8 mouse cellular contexts compared by ENCODE assay signal in the genomic region with DNA sequence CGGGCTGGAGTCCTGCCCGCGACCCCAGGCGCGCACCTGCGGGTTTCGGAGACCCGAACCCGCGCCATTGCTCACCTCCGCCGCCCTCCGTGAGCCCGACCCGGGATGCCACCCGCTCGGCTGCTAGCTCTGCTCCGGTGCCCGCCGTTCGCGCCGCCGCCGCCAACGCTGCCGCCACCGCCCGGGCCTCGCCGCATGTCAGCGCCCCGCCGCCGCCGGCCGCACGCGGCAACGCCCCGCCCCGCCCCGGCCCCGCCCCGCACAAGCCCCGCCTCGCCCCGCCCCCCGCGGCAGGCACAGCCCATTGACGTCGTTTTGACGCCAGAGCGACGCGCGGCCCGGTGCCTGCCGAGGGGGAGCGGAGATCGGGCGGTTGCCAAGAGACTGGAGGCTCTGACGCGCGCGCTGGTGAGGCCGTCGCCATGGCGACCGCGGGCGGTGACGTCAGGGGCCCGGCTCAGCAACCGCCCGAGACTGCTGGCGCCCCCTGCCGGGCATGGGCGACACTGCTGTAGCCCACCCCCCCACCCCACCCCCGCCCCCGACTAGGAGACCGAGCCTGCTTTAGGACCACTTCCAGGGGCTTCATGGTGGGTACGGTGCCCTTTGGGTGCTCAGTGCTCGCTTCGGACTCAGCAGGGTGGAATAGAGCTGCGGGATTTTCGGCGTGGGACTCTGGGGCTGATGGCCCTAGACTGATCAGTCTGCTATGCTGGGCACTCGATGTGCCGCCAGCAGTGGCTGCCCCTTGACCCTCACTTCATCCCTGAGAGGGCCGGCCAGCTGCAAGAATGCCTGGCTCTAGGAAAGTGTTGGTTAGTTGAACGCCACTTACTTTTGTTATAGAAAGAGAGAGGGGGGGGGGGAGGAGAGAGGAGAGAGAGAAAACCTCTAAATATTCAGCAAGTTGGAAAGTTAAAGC. TPM values are rescaled to one million over a fixed set of nuclear protein-coding genes. Genes with fewer than 3 reads are reported as not detected.
DNase-seq lines count a peak whose midpoint lies in the region; ATAC-seq and TF ChIP-seq lines count a peak whose summit lies in the region.

TSS of gene Sik1 (minus strand) at position 208 of the 922 bp plus-strand sequence.

- peak; percentile 100 for DNase-seq in CD4-positive, CD25-positive, alpha-beta regulatory T cell, adult 2 months (ENCODE audit: low read depth, low spot score)
- DNase-seq in fibroblast of lung, adult 2 months (ENCODE audit: low read depth), result peak; percentile 77
- peak; percentile 100 for DNase-seq in kidney, postnatal 14 days
- peak; percentile 87 to 91 (median 88) for DNase-seq in liver, embryonic 14.5 days (ENCODE audit: low read depth in 3 of 3, low spot score in 3 of 3)
- DNase-seq in neural tube, embryonic 11.5 days (ENCODE audit: low spot score), result peak; percentile 99
- peak; percentile 99 for DNase-seq in stomach, postnatal 0 days (ENCODE audit: low spot score)

- no peaks in the 10 kb centered on the region for H3K27me3 ChIP-seq in heart, embryonic 14.5 days (ENCODE audit: control insufficient read depth, insufficient read depth, low read length)
- H3K27me3 ChIP-seq in liver, embryonic 14.5 days (ENCODE audit: control insufficient read depth, insufficient read depth, low read length), result no peaks in the 10 kb centered on the region; the same call in 1 of the 2 replicates
- no peaks in the 10 kb centered on the region for H3K27me3 ChIP-seq in neural tube, embryonic 11.5 days (ENCODE audit: control insufficient read depth, insufficient read depth, low read length)
- no peaks in the 10 kb centered on the region for H3K27me3 ChIP-seq in stomach, postnatal 0 days (ENCODE audit: control insufficient read depth, insufficient read depth, low read length)

- H3K9ac ChIP-seq in heart, embryonic 14.5 days (ENCODE audit: low read length), result peak within 1 kb of the TSS; percentile 96
- peak within 1 kb of the TSS; percentile 63 for H3K9ac ChIP-seq in liver, embryonic 14.5 days (replicated peaks)
- peak within 1 kb of the TSS; percentile 88 for H3K9ac ChIP-seq in neural tube, embryonic 11.5 days (ENCODE audit: low read length)
- H3K9ac ChIP-seq in stomach, postnatal 0 days (ENCODE audit: low read length), result peak within 1 kb of the TSS; percentile 96

- ATAC-seq in heart, embryonic 14.5 days (ENCODE audit: insufficient number of reproducible peaks, insufficient read depth, low FRiP score, low read depth), result peak; percentile 86
- peak; percentile 92 for ATAC-seq in liver, embryonic 14.5 days (ENCODE audit: insufficient read depth)
- ATAC-seq in neural tube, embryonic 11.5 days (ENCODE audit: insufficient read depth, low FRiP score, low TSS enrichment), result peak; percentile 93
- peak; percentile 93 for ATAC-seq in stomach, postnatal 0 days (ENCODE audit: low FRiP score, low TSS enrichment)

- peak within 1 kb of the TSS; percentile 99 for H3K27ac ChIP-seq in brown adipose tissue, adult 24 weeks (replicated peaks; ENCODE audit: low read depth, low read length)
- peak within 1 kb of the TSS; percentile 98 to 100 for H3K27ac ChIP-seq in heart, embryonic 14.5 days (replicated peaks in 1 of 2; ENCODE audit: control insufficient read depth in 1 of 2, insufficient read depth in 1 of 2, low read depth in 2 of 2, low read length in 2 of 2)
- H3K27ac ChIP-seq in liver, embryonic 14.5 days, result peak within 1 kb of the TSS; percentile 10; the same call in 1 of the 2 replicates
- H3K27ac ChIP-seq in neural tube, embryonic 11.5 days (ENCODE audit: low read depth, low read length), result peak within 1 kb of the TSS; percentile 46; the same call in 1 of the 2 replicates
- H3K27ac ChIP-seq in stomach, postnatal 0 days (replicated peaks), result peak within 1 kb of the TSS; percentile 95

- no peak for TF ChIP-seq EP300 in liver, embryonic 14.5 days (IDR thresholded peaks at IDR 0.05; ENCODE audit: low read depth)
- TF ChIP-seq EP300 in stomach, postnatal 0 days (optimal IDR thresholded peaks at IDR 0.05), result no peak

- peak; percentile 57 for TF ChIP-seq CTCF in liver, embryonic 14.5 days (IDR thresholded peaks at IDR 0.05; ENCODE audit: low read depth)
- peak; percentile 74 for TF ChIP-seq CTCF in stomach, postnatal 0 days (IDR thresholded peaks at IDR 0.05; ENCODE audit: low read depth)

- peaks cover 21% of the 10 kb centered on the region for H3K36me3 ChIP-seq in heart, embryonic 14.5 days (ENCODE audit: control insufficient read depth, insufficient read depth, low read length)
- peaks cover 3% of the 10 kb centered on the region for H3K36me3 ChIP-seq in liver, embryonic 14.5 days (replicated peaks; ENCODE audit: control insufficient read depth, insufficient read depth, low read depth)
- H3K36me3 ChIP-seq in neural tube, embryonic 11.5 days (ENCODE audit: control insufficient read depth, insufficient read depth, low read length), result 0 out of 2 replicates have a peak, but pooled peaks cover 1% of the 10 kb centered on the region
- H3K36me3 ChIP-seq in stomach, postnatal 0 days (ENCODE audit: control insufficient read depth, insufficient read depth, low read length), result peaks cover 3% of the 10 kb centered on the region

- H3K4me1 ChIP-seq in brown adipose tissue, adult 24 weeks (ENCODE audit: control insufficient read depth, insufficient read depth, insufficient read length, low read length), result peaks cover 15% of the 10 kb centered on the region
- H3K4me1 ChIP-seq in heart, embryonic 14.5 days (ENCODE audit: control insufficient read depth in 2 of 2, insufficient read depth in 2 of 2, low read length in 2 of 2), result peaks cover 32 to 47% of the 10 kb centered on the region in 2 experiments
- H3K4me1 ChIP-seq in liver, embryonic 14.5 days (replicated peaks; ENCODE audit: control insufficient read depth in 2 of 2, insufficient read depth in 2 of 2, low read length in 1 of 2), result peaks cover 5 to 23% of the 10 kb centered on the region in 2 experiments
- H3K4me1 ChIP-seq in neural tube, embryonic 11.5 days (ENCODE audit: control insufficient read depth, insufficient read depth, low read length), result peaks cover 19% of the 10 kb centered on the region; the same call in 1 of the 2 replicates
- peaks cover 7% of the 10 kb centered on the region; the same call in 1 of the 2 replicates for H3K4me1 ChIP-seq in stomach, postnatal 0 days (replicated peaks; ENCODE audit: control insufficient read depth, insufficient read depth)

- under 1% methylated on average over 71 of the region's 92 CpGs for WGBS in heart, embryonic 14.5 days
- under 1% methylated on average over 91 of the region's 92 CpGs for WGBS in liver, embryonic 14.5 days (ENCODE audit: insufficient replicate concordance)
- under 1% methylated on average over 54 of the region's 92 CpGs for WGBS in neural tube, embryonic 11.5 days
- WGBS in stomach, postnatal 0 days, result 0% methylated on average over 43 of the region's 92 CpGs

- H3K4me2 ChIP-seq in heart, embryonic 14.5 days (ENCODE audit: low read length), result peak within 1 kb of the TSS; percentile 82
- peak within 1 kb of the TSS; percentile 78 for H3K4me2 ChIP-seq in liver, embryonic 14.5 days (ENCODE audit: low read depth)
- H3K4me2 ChIP-seq in neural tube, embryonic 11.5 days (ENCODE audit: low read depth), result peak within 1 kb of the TSS; percentile 83
- peak within 1 kb of the TSS; percentile 74 for H3K4me2 ChIP-seq in stomach, postnatal 0 days (replicated peaks; ENCODE audit: low read depth)

- peak within 1 kb of the TSS; percentile 96 for H3K4me3 ChIP-seq in brown adipose tissue, adult 24 weeks (ENCODE audit: insufficient read depth, low read depth, low read length)
- peak within 1 kb of the TSS; percentile 67 to 77 for H3K4me3 ChIP-seq in heart, embryonic 14.5 days (ENCODE audit: control insufficient read depth in 1 of 2, insufficient read depth in 1 of 2, low read depth in 1 of 2, low read length in 2 of 2)
- H3K4me3 ChIP-seq in liver, embryonic 14.5 days (ENCODE audit: insufficient read depth in 1 of 2, low read depth in 2 of 2, low read length in 2 of 2), result peak within 1 kb of the TSS; percentile 65
- peak within 1 kb of the TSS; percentile 64 for H3K4me3 ChIP-seq in neural tube, embryonic 11.5 days (ENCODE audit: low read depth, low read length)
- H3K4me3 ChIP-seq in stomach, postnatal 0 days (ENCODE audit: low read depth, low read length), result peak within 1 kb of the TSS; percentile 97

- no peaks in the 10 kb centered on the region for H3K9me3 ChIP-seq in heart, embryonic 14.5 days (ENCODE audit: control insufficient read depth, low read length)
- H3K9me3 ChIP-seq in liver, embryonic 14.5 days (ENCODE audit: control insufficient read depth, low read length), result no peaks in the 10 kb centered on the region
- H3K9me3 ChIP-seq in neural tube, embryonic 11.5 days (ENCODE audit: control insufficient read depth, low read length), result no peaks in the 10 kb centered on the region
- no peaks in the 10 kb centered on the region for H3K9me3 ChIP-seq in stomach, postnatal 0 days (ENCODE audit: control insufficient read depth, low read length)

RNA-seq across cellular contexts. Expression of gene Sik1, which starts in this region (rescaled TPM):
- polyA plus RNA-seq in brown adipose tissue, adult 24 weeks (2012; ENCODE audit: insufficient read depth, insufficient read length, missing spikeins), result 9.6 and 39.2 TPM in 2 replicates
- polyA plus RNA-seq in heart, embryonic 14.5 days (2014; fragmentation: Nextera tagmentation; extraction: Ambion mirVana), result 16.6 and 20.3 TPM in 2 replicates
- polyA plus RNA-seq in liver, embryonic 14.5 days (2012; rRNA removed), result 2.6 TPM in 2 replicates
- polyA plus RNA-seq in liver, embryonic 14.5 days (2014; fragmentation: Nextera tagmentation; extraction: Ambion mirVana), result 3.0 and 3.8 TPM in 2 replicates
- polyA plus RNA-seq in neural tube, embryonic 11.5 days (2014; fragmentation: Nextera tagmentation; extraction: Ambion mirVana), result 18.3 and 19.7 TPM in 2 replicates
- polyA plus RNA-seq in stomach, postnatal 0 days (2015; fragmentation: Nextera tagmentation; extraction: Ambion mirVana), result 18.2 and 19.8 TPM in 2 replicates

Comparison
In these comparisons a context has a peak if more than half of its experiments do, and no peak if none do; other contexts are left out.
1. Peak in every context shown above with its lines: DNase-seq, ATAC-seq, H3K4me3 ChIP-seq and H3K27ac ChIP-seq.
2. H3K27ac ChIP-seq: peak in every context shown above with its lines; median percentile 99 in brown adipose tissue, adult 24 weeks; 99 in heart, embryonic 14.5 days; 95 in stomach, postnatal 0 days; 46 in neural tube, embryonic 11.5 days; 10 in liver, embryonic 14.5 days.